Mouse (Mus musculus) heart, embryonic 12.5 days (tissue): ENCODE results near the gene Olfr23. TPM values are rescaled to one million over a fixed set of nuclear protein-coding genes. Genes with fewer than 3 reads are reported as not detected.
"Not testable (repeated sequence)": the region's sequence is repeated elsewhere in the genome, so short reads cannot be mapped to it uniquely, and the experiment has no call there.

Experiments used
- ATAC-seq: fragments of 200-750 bp; cut with Nextera tagmentation; 2 replicates; pipeline ENCODE4 v1.8.0; 2017; ENCODE audit warnings: moderate TSS enrichment, moderate library complexity; ENCODE audit not compliant: insufficient number of reproducible peaks, low FRiP score
- H3K27ac ChIP-seq: fragments of 300-500 bp; sonication (generic); 2 replicates; pipeline ENCODE4 v1.5.1; 2016; ENCODE audit warnings: mild to moderate bottlenecking, moderate library complexity; ENCODE audit not compliant: poor library complexity, severe bottlenecking
- H3K27me3 ChIP-seq: fragments of 300-500 bp; sonication (generic); replicated peaks from 2 replicates; pipeline ENCODE4 v1.6.1; 2016; ENCODE audit warnings: mild to moderate bottlenecking, moderate library complexity
- H3K36me3 ChIP-seq: fragments of 300-500 bp; sonication (generic); 2 replicates; pipeline ENCODE4 v1.6.1; 2016; ENCODE audit warnings: mild to moderate bottlenecking, moderate library complexity
- H3K4me1 ChIP-seq: fragments of 300-500 bp; sonication (generic); replicated peaks from 2 replicates; pipeline ENCODE4 v1.6.1; 2016; ENCODE audit warnings: mild to moderate bottlenecking
- H3K4me2 ChIP-seq: fragments of 300-500 bp; sonication (generic); 2 replicates; pipeline ENCODE4 v1.6.1; 2016; ENCODE audit warnings: mild to moderate bottlenecking, moderate library complexity
- H3K4me3 ChIP-seq: fragments of 300-500 bp; sonication (generic); 2 replicates; pipeline ENCODE4 v1.5.1; 2016; ENCODE audit warnings: mild to moderate bottlenecking
- H3K9ac ChIP-seq: fragments of 300-500 bp; sonication (generic); 2 replicates; pipeline ENCODE4 v1.6.1; 2016; ENCODE audit warnings: mild to moderate bottlenecking, moderate library complexity
- H3K9me3 ChIP-seq: fragments of 300-500 bp; sonication (generic); replicated peaks from 2 replicates; pipeline ENCODE4 v1.6.1; 2016; ENCODE audit warnings: mild to moderate bottlenecking, moderate library complexity
- WGBS: fragments of 180-500 bp; shearing (Covaris S2); methylation state at CpG from one replicate; pipeline ENCODE4 v1.1.7; 2016; 5-methylcytosine and 5-hydroxymethylcytosine counted together
- polyA plus RNA-seq: library from polyadenylated mRNA; unstranded; fragments of >200 nt; fragmentation: Nextera tagmentation; extraction: Ambion mirVana; gene quantifications from 2 replicates; pipeline ENCODE4 v1.2.1, GENCODE M21; 2016

Olfr23 gene
- polyA plus RNA-seq = not detected in 2 replicates

DNA sequence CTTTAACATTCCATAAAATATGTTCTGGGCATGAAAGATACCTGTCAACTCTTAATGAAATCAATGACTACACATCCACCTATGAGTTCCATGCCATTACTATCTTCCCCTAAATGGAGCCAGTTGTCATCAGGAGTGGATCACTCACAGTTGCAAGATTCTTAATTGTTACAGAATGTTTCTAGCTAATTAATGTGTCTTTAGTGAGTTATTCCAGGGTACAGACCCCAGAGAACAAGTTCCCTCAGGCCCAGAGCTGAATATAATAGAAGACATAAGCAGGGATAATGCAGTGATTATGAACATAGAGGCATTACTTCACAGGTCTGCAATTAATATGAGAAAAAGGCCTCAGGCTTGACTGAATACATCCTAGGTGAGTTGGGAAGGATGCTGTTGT lies at the start of gene Olfr23:
Gene Olfr23, plus strand, starts transcription at position 301 of the 400 bp plus-strand sequence.
- Histone ChIP-seq H3K4me2 (no peak within 1 kb of the TSS), H3K9me3 (no peaks in the 10 kb centered on the region)

DNA sequence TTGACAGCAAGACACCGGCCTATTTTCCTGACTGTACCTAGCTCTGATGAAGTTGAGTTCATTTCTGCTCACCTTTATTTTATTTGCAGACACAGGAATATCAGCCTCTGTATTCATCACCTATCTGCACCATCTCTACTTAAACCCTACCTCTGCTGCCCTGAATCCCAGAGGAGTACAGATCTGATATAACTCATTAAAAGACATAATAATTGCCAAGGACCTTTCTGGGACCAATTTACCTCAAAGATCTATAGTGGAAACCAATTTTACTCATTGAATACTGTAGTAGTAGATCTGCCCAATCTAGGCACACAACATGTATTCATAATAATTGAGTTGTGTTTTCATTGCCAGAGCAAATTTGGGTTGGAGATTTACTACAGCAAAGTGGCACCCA lies 45.8 kb upstream of the Olfr23 start, which contains the start of gene Olfr394:
Gene Olfr394, minus strand, starts transcription at position 101 of the 400 bp plus-strand sequence.
- Histone ChIP-seq H3K4me3 (no peak within 1 kb of the TSS), H3K4me2 (no peak within 1 kb of the TSS), H3K4me1 (no peaks in the 10 kb centered on the region), H3K9ac (no peak within 1 kb of the TSS), H3K36me3 (no peaks in the 10 kb centered on the region), H3K9me3 (peaks cover 12% of the 10 kb centered on the region), H3K27ac (no peak within 1 kb of the TSS), H3K27me3 (no peaks in the 10 kb centered on the region)
- WGBS = 81% methylated on average over 1 of the region's 1 CpGs
- no peak for ATAC-seq

More for the DNA sequence above, at the start of gene Olfr23:
- Histone ChIP-seq H3K4me3 (no peak within 1 kb of the TSS), H3K9ac (no peak within 1 kb of the TSS), H3K4me1 (no peaks in the 10 kb centered on the region), H3K27me3 (no peaks in the 10 kb centered on the region), H3K27ac (no peak within 1 kb of the TSS), H3K36me3 (no peaks in the 10 kb centered on the region)
- no peak for ATAC-seq

DNA sequence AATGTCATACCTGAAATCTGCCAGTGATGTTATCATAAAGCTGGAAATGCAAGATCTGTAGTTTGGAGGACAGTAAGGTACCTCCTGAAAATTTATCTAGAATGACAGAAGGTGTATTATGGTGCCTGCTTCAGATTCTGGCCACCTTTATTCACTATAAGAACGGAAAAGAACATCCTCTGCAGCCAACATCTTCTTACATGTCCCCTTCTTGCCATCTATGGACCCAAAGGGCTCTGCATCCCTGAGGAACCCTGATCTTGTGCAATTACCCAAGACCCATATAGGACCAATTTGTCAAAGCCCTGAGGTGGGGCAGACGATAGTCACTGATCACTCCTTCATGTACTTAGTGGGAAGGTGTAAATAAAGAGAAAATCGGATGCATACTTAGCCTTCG lies 27.3 kb upstream of the Olfr23 start, which contains the start of gene Olfr395:
Gene Olfr395, minus strand, starts transcription at position 101 of the 400 bp plus-strand sequence.
- H3K36me3 ChIP-seq, H3K27ac ChIP-seq, ATAC-seq, H3K4me1 ChIP-seq, H3K9ac ChIP-seq, H3K4me2 ChIP-seq, H3K9me3 ChIP-seq, H3K4me3 ChIP-seq, H3K27me3 ChIP-seq: not testable (repeated sequence)
- WGBS = 66% methylated on average over 4 of the region's 4 CpGs

DNA sequence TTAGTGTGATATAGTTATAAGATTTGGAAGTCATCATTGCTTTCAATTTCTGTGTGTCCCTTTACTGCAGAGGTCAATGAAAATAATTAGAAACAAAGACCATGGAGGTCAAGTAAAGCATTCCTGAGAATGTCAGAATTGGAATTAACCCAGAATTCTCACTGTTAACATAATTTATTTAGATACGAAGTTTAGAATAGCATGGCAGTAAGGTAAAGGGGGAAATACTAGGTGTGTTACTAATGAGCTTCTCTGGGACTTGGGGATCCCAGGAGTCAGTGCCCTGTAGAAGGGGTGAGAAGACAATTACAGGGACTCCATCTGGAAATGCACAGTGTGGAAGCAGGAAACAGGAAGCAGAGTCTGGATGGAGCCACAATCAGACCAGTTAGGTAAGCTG lies 24.0 kb downstream of the Olfr23 start, which contains the start of gene Olfr397:
Gene Olfr397, plus strand, starts transcription at position 301 of the 400 bp plus-strand sequence.
- Histone ChIP-seq H3K27me3 (no peaks in the 10 kb centered on the region), H3K36me3 (no peaks in the 10 kb centered on the region), H3K9me3 (peaks cover 14% of the 10 kb centered on the region), H3K27ac (no peak within 1 kb of the TSS), H3K4me1 (no peaks in the 10 kb centered on the region), H3K4me3 (no peak within 1 kb of the TSS), H3K9ac (no peak within 1 kb of the TSS), H3K4me2 (no peak within 1 kb of the TSS)
- ATAC-seq = no peak
- 59% methylated on average over 1 of the region's 1 CpGs for WGBS

DNA sequence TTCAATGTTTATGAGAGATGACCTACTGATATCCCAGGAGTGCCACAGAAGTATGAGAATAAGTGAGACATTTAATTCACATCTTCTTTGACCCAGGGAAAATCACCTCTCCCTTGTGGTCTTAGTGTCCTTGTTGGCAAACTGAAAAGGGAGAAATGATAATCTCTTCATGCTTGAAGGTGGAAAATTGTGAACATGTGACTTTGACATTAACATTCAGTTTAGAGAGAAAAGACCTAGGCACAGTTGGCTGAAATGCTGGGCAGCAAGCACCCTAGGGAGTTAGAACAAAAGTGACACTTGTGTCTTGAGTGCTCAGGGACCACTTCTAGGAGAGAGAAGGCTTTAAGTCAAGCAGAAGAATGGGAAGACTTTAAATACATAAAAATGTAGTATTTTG lies 53.8 kb downstream of the Olfr23 start, which contains the start of gene Olfr398:
Gene Olfr398, minus strand, starts transcription at position 101 of the 400 bp plus-strand sequence.
- Histone ChIP-seq H3K4me2 (no peak within 1 kb of the TSS), H3K9ac (no peak within 1 kb of the TSS), H3K36me3 (no peaks in the 10 kb centered on the region), H3K4me1 (no peaks in the 10 kb centered on the region), H3K27ac (no peak within 1 kb of the TSS), H3K27me3 (no peaks in the 10 kb centered on the region), H3K4me3 (no peak within 1 kb of the TSS), H3K9me3 (peaks cover 26% of the 10 kb centered on the region)
- no peak for ATAC-seq

Other genes with a start within 250 kb of the Olfr23 start
- gene Zfp735, start 247.9 kb upstream of the Olfr23 start, polyA plus RNA-seq = not detected in 2 replicates
- not detected in 2 replicates for gene Olfr389, start 156.0 kb upstream of the Olfr23 start, polyA plus RNA-seq
- gene Olfr390, start 153.7 kb upstream of the Olfr23 start, polyA plus RNA-seq = not detected in 2 replicates
- not detected in 2 replicates for gene Olfr391-ps, start 133.6 kb upstream of the Olfr23 start, polyA plus RNA-seq
- not detected in 2 replicates for gene Olfr392, start 119.6 kb upstream of the Olfr23 start, polyA plus RNA-seq
- gene Olfr393, start 85.2 kb upstream of the Olfr23 start, polyA plus RNA-seq = not detected in 2 replicates
- not detected in 2 replicates for gene Olfr394, start 45.9 kb upstream of the Olfr23 start, polyA plus RNA-seq
- not detected in 2 replicates for gene Olfr395, start 27.4 kb upstream of the Olfr23 start, polyA plus RNA-seq
- gene Olfr397, start 24.1 kb downstream of the Olfr23 start, polyA plus RNA-seq = not detected in 2 replicates
- gene Olfr398, start 53.7 kb downstream of the Olfr23 start, polyA plus RNA-seq = not detected in 2 replicates
- gene Olfr139, start 119.9 kb downstream of the Olfr23 start, polyA plus RNA-seq = not detected in 2 replicates
- not detected in 2 replicates for gene Olfr399, start 119.9 kb downstream of the Olfr23 start, polyA plus RNA-seq
- gene Zfp616, start 133.3 kb downstream of the Olfr23 start, polyA plus RNA-seq = not detected in 2 replicates
- gene Olfr401, start 177.0 kb downstream of the Olfr23 start, polyA plus RNA-seq = not detected in 2 replicates
- not detected in 2 replicates for gene Olfr402, start 216.9 kb downstream of the Olfr23 start, polyA plus RNA-seq
- not detected in 2 replicates for gene Olfr403, start 249.6 kb downstream of the Olfr23 start, polyA plus RNA-seq